Mouse (Mus musculus) retina, postnatal 1 day (tissue): ENCODE measurements at regions not wholly inside any gene's neighbourhood (a gene's known extent, or its start where the extent isn't known, plus 50 kb on each side); places are given as distances from the start of the nearest gene placed in this dataset.
"Not testable (repeated sequence)": the region's sequence is repeated elsewhere in the genome, so short reads cannot be mapped to it uniquely, and the experiment has no call there.

Experiments
- DNase-seq: peaks from one replicate; pipeline ENCODE4 v3.0.0-alpha.2; 2012

GRCm38 (mm10) chr5:117040878-117041277, 75.0 kb downstream of the Suds3 start:
- no peak for DNase-seq

GRCm38 (mm10) chr5:117037261-117037660, 78.7 kb downstream of the Suds3 start:
- peak; percentile 62 for DNase-seq

DNA sequence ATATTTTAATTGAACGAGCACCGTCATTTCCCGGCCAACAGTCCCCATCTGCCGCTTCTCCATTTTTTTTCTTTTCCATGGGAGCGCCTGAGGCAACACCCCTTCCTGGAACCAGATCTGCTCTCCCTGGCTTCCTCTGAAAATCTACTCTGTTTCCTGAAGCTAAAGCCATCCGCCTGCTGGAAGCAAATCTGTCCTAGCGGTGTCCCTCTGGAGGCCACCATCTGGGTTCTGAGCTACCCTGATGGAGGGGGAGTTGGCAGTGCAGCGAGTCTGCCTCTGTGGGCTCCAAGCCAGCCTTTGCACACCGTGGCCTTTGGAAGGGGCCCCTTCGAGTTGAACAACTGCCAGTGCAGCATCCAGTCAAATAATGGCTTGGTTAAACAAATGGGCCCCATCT, 83.8 kb downstream of the Suds3 start:
- DNase-seq, result peak; percentile 34

- no peak for DNase-seq
These were observed 90.1 kb downstream of the Suds3 start for GRCm38 (mm10) chr5:117025689-117026383.

GRCm38 (mm10) chr5:117018419-117019150, 97.3 kb downstream of the Suds3 start:
- no peak for DNase-seq

DNA sequence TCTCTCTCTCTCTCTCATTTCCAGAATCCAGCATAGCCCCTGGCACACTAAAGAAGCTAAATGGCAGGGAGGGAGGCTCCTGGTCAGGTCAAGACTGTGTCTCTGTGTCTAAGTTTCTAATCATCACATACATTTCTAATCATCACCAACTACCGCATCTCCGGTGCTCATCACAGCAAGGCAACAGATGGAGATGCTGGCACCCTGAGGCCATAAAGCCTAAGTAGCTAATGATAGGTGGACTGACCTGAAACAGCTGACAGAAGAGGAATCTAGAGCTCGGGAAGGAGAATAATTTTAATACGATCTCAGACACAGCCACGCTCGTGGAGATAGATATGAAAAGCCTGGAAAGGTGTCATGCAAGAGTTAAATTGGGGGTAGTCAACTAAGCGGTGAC, 104.8 kb downstream of the Suds3 start:
- DNase-seq, result no peak

GRCm38 (mm10) chr5:117000770-117001201, 115.1 kb downstream of the Suds3 start:
- peak; percentile 91 for DNase-seq

DNA sequence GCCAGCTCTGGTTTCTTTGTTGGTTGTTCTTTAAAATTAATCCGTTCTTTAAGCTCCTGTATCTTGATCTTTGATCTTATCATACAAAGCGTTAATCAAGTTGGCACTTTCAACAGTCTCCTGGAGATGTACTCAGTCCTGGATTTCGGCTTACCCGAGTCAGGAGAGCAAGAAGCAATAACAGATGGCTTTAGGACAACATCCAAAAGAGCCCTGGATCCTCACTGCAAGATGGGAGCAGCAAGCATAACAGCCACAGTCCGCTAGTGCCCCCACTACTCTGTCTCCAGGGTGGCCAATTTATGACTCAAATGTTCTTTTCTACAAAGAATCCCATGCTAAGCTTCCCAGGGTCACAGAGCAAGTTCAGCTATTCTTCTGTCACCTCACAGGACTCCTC, 121.4 kb downstream of the Suds3 start:
- no peak for DNase-seq

DNA sequence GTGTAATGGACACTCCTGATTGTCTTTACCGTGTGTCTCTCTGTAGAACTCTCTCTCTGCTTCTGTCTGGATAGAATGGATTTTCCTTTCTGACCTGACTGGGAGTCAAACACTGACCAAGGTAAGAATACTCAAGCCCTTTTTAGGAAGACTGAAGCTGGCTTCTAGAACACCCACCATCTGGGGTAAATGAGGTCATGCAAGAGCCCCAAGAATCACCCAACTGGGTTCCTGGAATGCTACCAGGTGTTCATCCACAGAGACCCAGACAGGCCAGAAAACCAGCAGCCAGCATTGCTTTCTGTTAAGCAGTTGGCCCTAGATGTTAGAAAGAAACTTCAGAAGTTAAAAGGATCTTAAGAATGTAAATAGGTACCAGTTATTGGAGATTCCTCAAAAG, 122.2 kb downstream of the Suds3 start:
- DNase-seq, result no peak

DNA sequence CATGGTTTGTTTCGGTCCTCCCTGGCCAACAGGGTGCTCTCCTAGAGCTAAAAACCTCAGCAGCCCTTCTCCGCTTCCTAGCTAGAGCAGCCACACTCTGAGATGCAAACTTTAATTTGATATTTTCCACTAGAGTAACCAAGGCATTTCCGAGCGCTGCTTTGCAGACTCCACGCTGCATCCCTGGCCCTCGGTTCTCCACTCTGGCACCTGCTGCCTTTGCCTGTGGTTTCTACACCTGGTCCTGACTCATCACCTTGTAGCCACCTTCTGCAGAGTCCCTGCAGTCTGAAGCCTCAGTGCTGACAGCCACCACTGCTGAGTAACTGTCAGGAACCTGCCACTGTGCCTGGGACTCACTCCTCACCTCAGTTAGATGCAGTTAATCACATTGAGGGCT, 124.5 kb downstream of the Suds3 start:
- peak; percentile 34 for DNase-seq

DNA sequence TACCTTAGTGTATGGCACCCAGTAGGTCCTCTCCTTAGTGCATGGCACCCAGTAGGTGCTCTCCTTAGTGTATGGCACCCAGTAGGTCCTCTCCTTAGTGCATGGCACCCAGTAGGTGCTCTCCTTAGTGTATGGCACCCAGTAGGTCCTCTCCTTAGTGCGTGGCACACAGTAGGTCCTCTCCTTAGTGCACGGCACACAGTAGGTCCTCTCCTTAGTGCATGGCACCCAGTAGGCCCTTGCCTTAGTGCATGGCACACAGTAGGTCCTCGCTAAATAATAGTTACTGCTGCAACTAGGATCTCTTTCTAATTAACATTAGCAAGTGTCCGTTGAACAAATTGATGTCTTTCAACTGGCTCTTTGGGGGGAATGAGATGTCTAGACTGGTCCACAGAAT, 144.4 kb downstream of the Suds3 start:
- not testable (repeated sequence) for DNase-seq

DNA sequence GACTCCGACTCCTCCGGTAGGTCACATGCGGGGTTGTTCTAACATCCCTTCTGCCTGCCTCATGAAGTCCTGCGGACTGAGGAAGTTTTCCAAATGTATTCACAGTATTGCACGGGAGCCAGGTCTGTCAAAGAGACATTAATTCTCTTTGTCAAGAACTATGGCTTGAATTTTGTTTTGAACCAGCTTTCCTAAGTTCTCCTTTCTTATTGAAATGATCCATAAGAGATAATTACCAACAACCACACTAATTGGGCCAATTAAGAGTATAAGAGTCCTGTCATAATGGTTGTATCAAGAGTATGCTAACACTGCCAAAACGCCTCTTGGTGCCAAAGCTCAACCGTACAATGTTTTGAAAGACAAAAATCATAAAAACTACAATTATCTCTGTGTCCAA, 151.7 kb downstream of the Suds3 start:
- no peak for DNase-seq

DNA sequence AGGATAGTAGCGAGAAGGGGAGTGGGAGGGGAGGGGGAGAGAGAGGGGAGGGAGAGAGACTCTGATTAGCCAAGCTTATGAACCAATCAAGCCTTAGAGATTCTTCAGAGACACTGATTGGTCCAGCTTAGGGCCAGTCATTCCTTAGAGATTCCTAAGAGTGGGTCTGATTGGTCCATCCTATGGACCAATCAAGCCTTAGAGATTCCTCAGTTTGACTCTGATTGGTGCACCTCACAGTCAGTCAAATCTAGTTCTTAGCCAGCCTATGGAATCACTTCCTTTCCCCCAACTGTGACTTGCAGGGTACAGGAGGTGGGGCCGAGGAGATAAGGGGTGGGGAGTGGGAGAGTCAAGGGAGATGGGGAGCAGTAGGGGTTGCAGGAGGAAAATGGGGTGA, 152.8 kb downstream of the Suds3 start:
- no peak for DNase-seq

DNA sequence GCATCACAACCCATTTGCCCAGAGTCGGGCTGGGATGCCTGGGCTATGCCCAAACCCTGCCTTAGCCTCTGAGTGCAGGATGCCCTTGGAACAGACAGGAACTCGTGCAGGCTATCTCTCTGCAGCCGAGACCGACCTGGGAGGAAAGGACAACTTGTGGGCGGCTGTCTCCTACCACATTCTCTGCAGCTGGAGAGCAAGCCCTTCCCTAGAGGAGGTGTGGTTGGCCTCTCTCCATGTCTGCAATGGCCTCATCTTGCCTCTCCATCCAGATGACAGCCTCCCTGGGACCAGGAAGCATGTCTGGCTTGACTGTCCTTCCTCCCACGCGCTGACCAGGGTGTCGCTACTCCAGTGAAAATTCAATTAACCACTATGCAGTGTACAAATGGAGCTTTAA, 155.9 kb downstream of the Suds3 start:
- DNase-seq, result no peak

DNA sequence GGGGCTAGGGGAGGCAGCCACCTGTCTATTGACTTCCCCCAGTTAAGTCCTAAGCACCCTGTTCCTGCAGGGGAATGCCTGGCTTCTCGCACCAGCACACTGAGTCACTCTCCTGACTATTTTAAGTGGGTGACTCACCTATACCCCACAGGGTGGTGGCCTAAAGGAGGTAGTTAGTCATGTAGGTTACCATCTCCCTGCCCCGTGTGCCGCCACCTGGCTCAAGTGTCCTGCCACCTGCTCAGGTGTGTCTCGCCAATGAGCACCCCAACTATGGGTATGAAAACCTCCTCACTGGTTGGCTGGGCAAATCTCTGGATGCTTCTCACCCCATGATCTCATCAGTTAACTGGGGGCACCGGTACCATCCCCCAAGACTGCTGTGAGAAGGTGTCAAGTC, 157.8 kb downstream of the Suds3 start:
- DNase-seq, result no peak

DNA sequence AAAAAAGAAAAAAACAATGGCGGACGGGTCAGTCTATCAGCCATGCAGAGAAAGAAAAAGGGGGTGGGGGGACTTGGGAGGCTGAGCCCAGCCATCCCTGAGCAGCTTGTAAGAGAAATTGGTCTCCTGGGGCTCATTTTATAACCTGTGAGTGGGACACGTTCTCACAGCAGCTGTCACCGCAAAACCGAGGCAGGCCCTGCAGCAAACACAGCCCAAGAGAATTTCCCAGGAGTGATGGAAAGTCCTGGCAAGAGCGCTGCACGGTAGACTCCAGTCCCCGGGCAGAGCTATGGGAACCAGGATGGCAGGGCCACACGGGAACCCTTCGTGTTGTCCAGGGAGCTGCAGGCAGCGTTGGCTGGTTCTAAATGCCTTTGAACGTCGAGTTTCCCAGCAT, 159.3 kb downstream of the Suds3 start:
- DNase-seq, result peak; percentile 14

GRCm38 (mm10) chr5:116950280-116950881, 165.5 kb downstream of the Suds3 start:
- DNase-seq, result no peak

- no peak for DNase-seq
These were observed 181.3 kb downstream of the Suds3 start for GRCm38 (mm10) chr5:116934585-116934984.

- no peak for DNase-seq
These were observed 181.8 kb downstream of the Suds3 start for GRCm38 (mm10) chr5:116934151-116934550.

GRCm38 (mm10) chr5:116933105-116933504, 182.8 kb downstream of the Suds3 start:
- DNase-seq, result no peak

DNA sequence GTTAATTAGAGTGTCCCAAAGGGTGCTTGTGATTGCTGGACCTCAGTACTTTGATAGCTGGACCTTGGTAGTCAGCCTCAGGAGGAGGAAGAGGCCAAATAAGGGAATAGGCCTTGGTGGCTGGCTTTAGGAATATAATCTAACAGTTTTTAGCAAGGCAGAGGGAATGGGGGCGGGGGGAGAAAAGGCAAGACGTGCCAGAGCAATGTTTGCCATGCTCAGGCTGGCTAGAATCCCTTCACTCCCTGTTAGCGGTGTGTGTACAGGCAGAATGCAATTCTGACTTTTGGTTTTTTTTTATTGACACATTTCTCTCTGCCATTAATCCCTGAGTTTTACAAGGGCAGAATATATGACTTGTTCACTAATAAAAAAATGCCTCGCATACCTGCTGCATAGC, 192.2 kb downstream of the Suds3 start:
- DNase-seq, result no peak

- DNase-seq, result peak; percentile 29
These were observed 193.7 kb downstream of the Suds3 start for GRCm38 (mm10) chr5:116922059-116922671.

GRCm38 (mm10) chr5:116914876-116915275, 201.0 kb downstream of the Suds3 start:
- DNase-seq, result peak; percentile 33

DNA sequence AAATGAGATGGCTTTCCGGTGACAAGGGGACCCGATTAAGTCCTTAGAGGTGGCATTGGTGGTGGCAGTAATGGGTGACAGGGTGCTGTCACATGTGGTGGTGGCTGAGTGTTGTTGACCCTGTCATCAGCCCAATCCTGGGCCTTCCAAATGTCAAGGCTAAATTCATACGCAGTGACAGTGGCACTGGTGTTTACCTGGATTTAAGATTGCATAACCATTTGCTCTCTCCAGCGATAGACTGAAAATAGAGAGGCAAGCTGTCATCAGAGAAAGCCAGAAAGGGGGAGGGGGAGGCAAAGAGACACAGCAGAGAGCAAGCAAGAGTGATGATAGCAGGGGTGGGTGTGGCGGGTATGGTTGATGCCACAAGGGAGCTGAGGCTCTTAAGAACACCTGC, 215.1 kb downstream of the Suds3 start:
- DNase-seq, result no peak
